Mouse (Mus musculus) midbrain, postnatal 0 days (tissue): ENCODE measurements around the gene Klhl28. TPM values are rescaled to one million over a fixed set of nuclear protein-coding genes. Genes with fewer than 3 reads are reported as not detected.

Experiments
- ATAC-seq: fragments of 200-750 bp; cut with Nextera tagmentation; 2 replicates; pipeline ENCODE4 v1.8.0; 2017; ENCODE audit warnings: moderate number of reproducible peaks, mild to moderate bottlenecking, moderate TSS enrichment, moderate library complexity; ENCODE audit not compliant: low FRiP score
- DNase-seq: peaks from one replicate; pipeline ENCODE4 v3.0.0-alpha.2; 2015; ENCODE audit warnings: low spot score
- H3K27ac ChIP-seq: fragments of 300-500 bp; sonication (generic); 2 replicates; pipeline ENCODE4 v1.5.1; 2014; ENCODE audit warnings: low read depth, mild to moderate bottlenecking, low read length, mixed read lengths
- H3K27me3 ChIP-seq: fragments of 300-500 bp; sonication (generic); 2 replicates; pipeline ENCODE4 v1.6.1; 2014; ENCODE audit warnings: low read length, control low read depth, mixed read lengths; ENCODE audit not compliant: insufficient read depth
- H3K36me3 ChIP-seq: fragments of 300-500 bp; sonication (generic); 2 replicates; pipeline ENCODE4 v1.6.1; 2014; ENCODE audit warnings: low read length, control low read depth, mixed read lengths; ENCODE audit not compliant: insufficient read depth
- H3K4me1 ChIP-seq: fragments of 300-500 bp; sonication (generic); 2 replicates; pipeline ENCODE4 v1.6.1; 2014; ENCODE audit warnings: mild to moderate bottlenecking, control low read depth, antibody characterized with exemption, low read length, mixed read lengths; ENCODE audit not compliant: insufficient read depth
- H3K4me2 ChIP-seq: fragments of 300-500 bp; sonication (generic); 2 replicates; pipeline ENCODE4 v1.6.1; 2014; ENCODE audit warnings: low read depth, mild to moderate bottlenecking, low read length, mixed read lengths; ENCODE audit not compliant: poor library complexity, severe bottlenecking
- H3K4me3 ChIP-seq: fragments of 300-500 bp; sonication (generic); 2 replicates; pipeline ENCODE4 v1.5.1; 2014; ENCODE audit warnings: low read depth, mild to moderate bottlenecking, low read length, moderate library complexity
- H3K9ac ChIP-seq: fragments of 300-500 bp; sonication (generic); replicated peaks from 2 replicates; pipeline ENCODE4 v1.6.1; 2014; ENCODE audit warnings: mild to moderate bottlenecking, low read length, moderate library complexity, mixed read lengths; ENCODE audit not compliant: poor library complexity, severe bottlenecking
- H3K9me3 ChIP-seq: fragments of 300-500 bp; sonication (generic); 2 replicates; pipeline ENCODE4 v1.6.1; 2016; ENCODE audit warnings: low read length, control low read depth
- CTCF ChIP-seq: IDR thresholded peaks from 2 replicates; pipeline ENCODE4 v1.5.1; 2016; ENCODE audit warnings: antibody characterized with exemption, mild to moderate bottlenecking
- WGBS: fragments of 180-500 bp; shearing (Covaris S2); extraction: QIAGEN DNeasy Blood & Tissue Kit; methylation state at CpG from one replicate; pipeline ENCODE4 v1.1.7; 2014; 5-methylcytosine and 5-hydroxymethylcytosine counted together
- polyA plus RNA-seq: library from polyadenylated mRNA; unstranded; fragments of >200 nt; fragmentation: Nextera tagmentation; extraction: Ambion mirVana; gene quantifications from 2 replicates; pipeline ENCODE4 v1.2.1, GENCODE M21; 2015
- total RNA-seq: library from RNA; depleted of rRNA; stranded (reverse); fragments of >200 nt; gene quantifications from 2 replicates; pipeline ENCODE4 v1.2.3, GENCODE M21; 2014; rRNA removed

The Klhl28 gene
- total and polyA plus RNA-seq, 2 experiments from 2014 or later, result 21.3 to 23.4 TPM

DNA sequence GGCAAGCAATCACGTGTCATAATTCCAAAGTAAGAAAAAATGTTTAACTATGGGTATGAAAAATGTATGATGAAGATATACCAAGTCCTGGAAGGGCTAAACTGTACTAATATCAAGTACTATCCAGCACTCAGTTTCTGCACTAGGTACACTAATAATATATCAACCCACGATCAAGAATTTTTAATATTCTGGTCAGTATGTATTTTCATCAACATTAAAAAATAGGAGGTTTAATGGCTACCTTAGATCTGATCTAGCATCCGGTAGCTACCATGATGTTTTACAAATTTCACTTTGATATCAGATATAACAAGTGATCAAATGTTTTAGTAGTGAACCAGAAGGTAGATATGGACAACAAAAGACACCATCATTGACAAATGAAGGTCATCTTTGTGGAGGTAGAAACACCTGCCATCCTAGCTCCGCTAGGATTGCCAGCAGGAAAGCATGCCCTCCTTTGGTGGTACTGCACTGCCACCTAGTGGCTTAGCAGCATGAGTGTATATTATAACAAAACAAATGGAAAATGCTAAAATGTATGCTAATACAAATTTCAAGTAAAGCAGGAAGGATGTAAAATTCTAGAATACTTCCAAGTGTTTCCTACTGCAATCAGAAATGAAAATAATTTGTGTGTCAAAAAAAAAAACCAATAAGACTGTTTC, 68.1 kb downstream of the Klhl28 start:
- DNase-seq, result peak; percentile 85
- no peak overlapping the region for H3K4me2 ChIP-seq
- H3K9me3 ChIP-seq, result no peaks in the 10 kb centered on the region
- H3K36me3 ChIP-seq, result no peaks in the 10 kb centered on the region
- 37% methylated on average over 4 of the region's 4 CpGs for WGBS
- no peak overlapping the region for H3K4me3 ChIP-seq
- H3K9ac ChIP-seq, result no peak overlapping the region
- H3K27ac ChIP-seq, result no peak overlapping the region
- peak; percentile 99 for TF ChIP-seq CTCF
- H3K4me1 ChIP-seq, result no peaks in the 10 kb centered on the region
- H3K27me3 ChIP-seq, result no peaks in the 10 kb centered on the region
- peak; percentile 69; the same call in 1 of the 2 replicates for ATAC-seq

Other genes starting within 250 kb of the Klhl28 start
- gene Gm527, start 47.6 kb downstream of the Klhl28 start, total RNA-seq, result 16.2 and 17.7 TPM in 2 replicates
- 2.0 and 2.4 TPM in 2 replicates for gene Gm527, start 47.6 kb downstream of the Klhl28 start, polyA plus RNA-seq
- gene Togaram1, start 270 bp upstream of the Klhl28 start, total RNA-seq, result 27.1 and 34.1 TPM in 2 replicates
- 14.6 and 16.1 TPM in 2 replicates for gene Togaram1, start 270 bp upstream of the Klhl28 start, polyA plus RNA-seq
- gene Prpf39, start 70.8 kb upstream of the Klhl28 start, total RNA-seq, result 38.3 and 52.2 TPM in 2 replicates
- gene Prpf39, start 70.8 kb upstream of the Klhl28 start, polyA plus RNA-seq, result 32.6 and 40.7 TPM in 2 replicates
- gene Fkbp3, start 108.5 kb upstream of the Klhl28 start, total RNA-seq, result 164 and 285 TPM in 2 replicates
- gene Fkbp3, start 108.5 kb upstream of the Klhl28 start, polyA plus RNA-seq, result 443 and 445 TPM in 2 replicates
- 20.5 and 29.5 TPM in 2 replicates for gene Fancm, start 110.1 kb upstream of the Klhl28 start, total RNA-seq
- 6.5 and 7.9 TPM in 2 replicates for gene Fancm, start 110.1 kb upstream of the Klhl28 start, polyA plus RNA-seq
- gene Mis18bp1, start 207.1 kb upstream of the Klhl28 start, total RNA-seq, result 2.6 and 4.3 TPM in 2 replicates
- gene Mis18bp1, start 207.1 kb upstream of the Klhl28 start, polyA plus RNA-seq, result 4.5 and 4.7 TPM in 2 replicates